Mouse (Mus musculus): Measurements from ENCODE around the gene Lrrc19.

GRCm38 (mm10) chr4:94682029-94682428 is 32.1 kb upstream of the Lrrc19 start:
- TF ChIP-seq CTCF (IDR thresholded peaks at IDR 0.05; ENCODE audit: control insufficient read depth, insufficient read depth, insufficient read length) (no peak), CEBPB (IDR thresholded peaks at IDR 0.05; ENCODE audit: low read depth) (no peak), MAX (IDR thresholded peaks at IDR 0.05) (no peak), USF1 (IDR thresholded peaks at IDR 0.05; ENCODE audit: low read depth) (no peak), FOSL1 (IDR thresholded peaks at IDR 0.05; ENCODE audit: insufficient read depth, low read length, poor library complexity, severe bottlenecking) (no peak), MYOG (IDR thresholded peaks at IDR 0.05; ENCODE audit: control insufficient read depth, extremely low read depth, insufficient read length) (no peak)

All from C2C12 (cell line).